Mouse (Mus musculus): ENCODE measurements around the gene Ppm1g.

- no peak for TF ChIP-seq CTCF (IDR thresholded peaks at IDR 0.05)
- peak; percentile 40; the same call in 1 of the 2 replicates for TF ChIP-seq POLR2A (IDR thresholded peaks at IDR 0.05; ENCODE audit: insufficient read depth, low read depth, low read length)
- TF ChIP-seq EP300 (IDR thresholded peaks at IDR 0.05; ENCODE audit: insufficient read depth, low read depth, low read length) = no peak
Measured at GRCm38 (mm10) chr5:31241522-31242034, 21.1 kb upstream of the Ppm1g start.

Measured in heart, adult 2 months (tissue).